Mouse (Mus musculus) kidney, embryonic 15.5 days (tissue): ENCODE data around the gene Phc2. TPM values are rescaled to one million over a fixed set of nuclear protein-coding genes. Genes with fewer than 3 reads are reported as not detected.

Source experiments
- ATAC-seq: fragments of 200-750 bp; cut with Nextera tagmentation; replicated peaks from 2 replicates; pipeline ENCODE4 v1.8.0; 2017; ENCODE audit warnings: moderate TSS enrichment; ENCODE audit not compliant: low FRiP score
- H3K27ac ChIP-seq: fragments of 300-500 bp; sonication (generic); 2 replicates; pipeline ENCODE4 v1.5.1; 2015; ENCODE audit warnings: mild to moderate bottlenecking, inconsistent platforms
- H3K27me3 ChIP-seq: fragments of 300-500 bp; sonication (generic); 2 replicates; pipeline ENCODE4 v1.6.1; 2015; ENCODE audit warnings: inconsistent platforms
- H3K36me3 ChIP-seq: fragments of 300-500 bp; sonication (generic); 2 replicates; pipeline ENCODE4 v1.6.1; 2015; ENCODE audit warnings: inconsistent platforms
- H3K4me1 ChIP-seq: fragments of 300-500 bp; sonication (generic); 2 replicates; pipeline ENCODE4 v1.6.1; 2015; ENCODE audit warnings: inconsistent platforms
- H3K4me2 ChIP-seq: fragments of 300-500 bp; sonication (generic); 2 replicates; pipeline ENCODE4 v1.6.1; 2015; ENCODE audit warnings: moderate library complexity, mild to moderate bottlenecking, inconsistent platforms
- H3K4me3 ChIP-seq: fragments of 300-500 bp; sonication (generic); replicated peaks from 2 replicates; pipeline ENCODE4 v1.5.1; 2015; ENCODE audit warnings: mild to moderate bottlenecking, inconsistent platforms
- H3K9ac ChIP-seq: fragments of 300-500 bp; sonication (generic); 2 replicates; pipeline ENCODE4 v1.6.1; 2015; ENCODE audit warnings: mild to moderate bottlenecking, inconsistent platforms
- H3K9me3 ChIP-seq: fragments of 300-500 bp; sonication (generic); replicated peaks from 2 replicates; pipeline ENCODE4 v1.6.1; 2016; ENCODE audit warnings: inconsistent platforms
- WGBS: fragments of 180-500 bp; shearing (Covaris S2); methylation state at CpG from one replicate; pipeline ENCODE4 v1.1.7; 2015; ENCODE audit warnings: mixed read lengths; 5-methylcytosine and 5-hydroxymethylcytosine counted together
- polyA plus RNA-seq: library from polyadenylated mRNA; unstranded; fragments of >200 nt; fragmentation: Nextera tagmentation; extraction: Ambion mirVana; gene quantifications from 2 replicates; pipeline ENCODE4 v1.2.1, GENCODE M21; 2015

Gene Phc2
- polyA plus RNA-seq, 1 experiment from 2014 or later: 40.3 TPM

DNA sequence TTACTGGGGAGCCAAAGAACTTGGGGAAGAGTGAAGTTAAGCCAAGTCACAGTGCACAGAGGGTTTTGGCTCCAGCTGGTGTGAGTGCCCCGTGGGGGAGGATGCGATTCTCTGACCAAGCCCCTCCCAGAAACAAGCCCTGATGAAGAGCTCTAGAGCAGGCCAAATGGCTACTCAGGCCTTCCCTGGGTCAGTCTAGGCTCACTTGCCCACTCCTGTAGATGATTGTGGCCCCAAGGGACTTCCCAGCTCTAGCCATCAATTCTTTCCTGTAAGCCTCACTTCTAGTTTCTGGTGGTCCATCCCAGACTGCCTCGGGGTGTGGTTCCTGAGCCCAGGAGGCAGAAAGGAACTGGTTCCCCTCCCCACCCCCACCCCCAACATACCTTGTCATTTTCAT is 100.6 kb downstream of the Phc2 start, which contains the start of gene A3galt2:
TSS of gene A3galt2 (plus strand) at position 301 of the 400 bp plus-strand sequence.
- Histone ChIP-seq H3K4me1 (peaks cover 20% of the 10 kb centered on the region), H3K4me2 (no peak within 1 kb of the TSS), H3K9me3 (no peaks in the 10 kb centered on the region), H3K27me3 (no peaks in the 10 kb centered on the region), H3K36me3 (peaks cover 47% of the 10 kb centered on the region), H3K9ac (no peak within 1 kb of the TSS), H3K4me3 (no peak within 1 kb of the TSS), H3K27ac (no peak within 1 kb of the TSS)
- WGBS: 60% methylated on average over 3 of the region's 3 CpGs
- no peak for ATAC-seq

- Histone ChIP-seq H3K4me3 (no peak overlapping the region), H3K27ac (no peak overlapping the region), H3K4me1 (peaks cover 20% of the 10 kb centered on the region), H3K9ac (no peak overlapping the region), H3K9me3 (no peaks in the 10 kb centered on the region), H3K27me3 (no peaks in the 10 kb centered on the region), H3K36me3 (peaks cover 39% of the 10 kb centered on the region), H3K4me2 (no peak overlapping the region)
- ATAC-seq: no peak; the same call in 1 of the 2 replicates
- WGBS: 73% methylated on average over 7 of the region's 7 CpGs
Measured at GRCm38 (mm10) chr4:128755900-128756299, 101.4 kb downstream of the Phc2 start.

GRCm38 (mm10) chr4:128759214-128759613 is 104.7 kb downstream of the Phc2 start:
- 51% methylated on average over 5 of the region's 5 CpGs for WGBS
- H3K4me3 ChIP-seq: no peak overlapping the region
- peaks cover 9% of the 10 kb centered on the region for H3K36me3 ChIP-seq
- H3K9me3 ChIP-seq: peaks cover 13% of the 10 kb centered on the region
- H3K27me3 ChIP-seq: no peaks in the 10 kb centered on the region
- 0 out of 2 replicates have a peak overlapping the region, but pooled peaks have one; percentile 18 for H3K27ac ChIP-seq
- peak; percentile 54; the same call in 1 of the 2 replicates for ATAC-seq
- no peak overlapping the region for H3K4me2 ChIP-seq
- H3K9ac ChIP-seq: no peak overlapping the region
- peaks cover 20% of the 10 kb centered on the region for H3K4me1 ChIP-seq

GRCm38 (mm10) chr4:128760029-128760428 is 105.5 kb downstream of the Phc2 start:
- WGBS: 91% methylated on average over 6 of the region's 6 CpGs
- H3K4me2 ChIP-seq: no peak overlapping the region
- peaks cover 14% of the 10 kb centered on the region for H3K9me3 ChIP-seq
- no peak overlapping the region for H3K4me3 ChIP-seq
- peaks cover 19% of the 10 kb centered on the region for H3K4me1 ChIP-seq
- no peak overlapping the region for H3K27ac ChIP-seq
- no peak overlapping the region for H3K9ac ChIP-seq
- no peak for ATAC-seq
- H3K36me3 ChIP-seq: peaks cover 5% of the 10 kb centered on the region
- no peaks in the 10 kb centered on the region for H3K27me3 ChIP-seq

DNA sequence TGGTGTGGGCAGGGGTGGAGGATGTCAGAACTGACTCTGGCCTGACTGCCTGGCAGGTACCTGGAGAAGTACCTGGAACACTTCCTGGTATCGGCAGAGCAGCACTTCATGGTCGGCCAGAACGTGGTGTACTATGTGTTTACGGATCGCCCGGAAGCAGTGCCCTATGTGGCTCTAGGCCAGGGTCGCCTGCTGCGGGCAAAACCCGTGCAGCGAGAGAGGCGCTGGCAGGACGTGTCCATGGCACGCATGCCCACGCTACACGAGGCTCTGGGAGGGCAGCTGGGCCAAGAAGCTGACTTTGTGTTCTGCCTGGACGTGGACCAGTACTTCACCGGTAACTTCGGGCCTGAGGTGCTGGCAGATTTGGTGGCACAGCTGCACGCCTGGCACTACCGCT is 112.4 kb downstream of the Phc2 start:
- ATAC-seq: no peak
- Histone ChIP-seq H3K27me3 (no peaks in the 10 kb centered on the region), H3K27ac (no peak overlapping the region), H3K36me3 (0 out of 2 replicates have a peak, but pooled peaks cover 4% of the 10 kb centered on the region), H3K4me2 (no peak overlapping the region), H3K9me3 (peaks cover 14% of the 10 kb centered on the region), H3K9ac (no peak overlapping the region), H3K4me3 (no peak overlapping the region), H3K4me1 (peaks cover 14% of the 10 kb centered on the region; the same call in 1 of the 2 replicates)
- WGBS: 94% methylated on average over 20 of the region's 20 CpGs

DNA sequence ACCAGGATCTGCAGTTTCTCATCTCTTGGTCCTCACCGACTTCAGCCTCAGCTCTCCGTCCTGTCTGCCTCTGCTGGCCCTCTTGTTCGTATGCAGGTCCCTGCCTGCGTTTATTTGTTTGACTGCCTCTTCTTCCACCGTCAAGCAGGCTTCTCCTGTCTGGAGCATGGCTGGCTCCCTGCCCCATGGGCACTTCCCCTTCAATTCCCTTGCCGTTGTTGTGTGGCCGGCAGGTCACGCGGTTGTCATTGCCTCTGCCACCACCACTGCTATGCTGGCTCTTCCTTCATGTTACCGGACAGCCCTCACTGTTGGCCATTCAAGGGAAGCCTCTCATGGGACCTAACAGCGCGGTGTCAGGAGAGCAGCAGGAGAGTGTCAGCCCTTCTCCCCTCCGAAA is 113.6 kb downstream of the Phc2 start:
- no peak for ATAC-seq
- H3K27ac ChIP-seq: no peak overlapping the region
- WGBS: 77% methylated on average over 13 of the region's 13 CpGs
- peaks cover 10% of the 10 kb centered on the region for H3K9me3 ChIP-seq
- H3K9ac ChIP-seq: no peak overlapping the region
- H3K4me1 ChIP-seq: peaks cover 14% of the 10 kb centered on the region; the same call in 1 of the 2 replicates
- H3K4me3 ChIP-seq: no peak overlapping the region
- no peak overlapping the region for H3K4me2 ChIP-seq
- peaks cover 14% of the 10 kb centered on the region for H3K36me3 ChIP-seq
- no peaks in the 10 kb centered on the region for H3K27me3 ChIP-seq

GRCm38 (mm10) chr4:128769569-128770355 is 115.3 kb downstream of the Phc2 start:
- Histone ChIP-seq H3K9ac (no peak overlapping the region), H3K27me3 (no peaks in the 10 kb centered on the region), H3K36me3 (peaks cover 29% of the 10 kb centered on the region), H3K9me3 (no peaks in the 10 kb centered on the region), H3K4me2 (no peak overlapping the region), H3K4me3 (no peak overlapping the region), H3K4me1 (peaks cover 14% of the 10 kb centered on the region; the same call in 1 of the 2 replicates), H3K27ac (no peak overlapping the region)
- ATAC-seq: no peak
- 77% methylated on average over 13 of the region's 13 CpGs for WGBS

DNA sequence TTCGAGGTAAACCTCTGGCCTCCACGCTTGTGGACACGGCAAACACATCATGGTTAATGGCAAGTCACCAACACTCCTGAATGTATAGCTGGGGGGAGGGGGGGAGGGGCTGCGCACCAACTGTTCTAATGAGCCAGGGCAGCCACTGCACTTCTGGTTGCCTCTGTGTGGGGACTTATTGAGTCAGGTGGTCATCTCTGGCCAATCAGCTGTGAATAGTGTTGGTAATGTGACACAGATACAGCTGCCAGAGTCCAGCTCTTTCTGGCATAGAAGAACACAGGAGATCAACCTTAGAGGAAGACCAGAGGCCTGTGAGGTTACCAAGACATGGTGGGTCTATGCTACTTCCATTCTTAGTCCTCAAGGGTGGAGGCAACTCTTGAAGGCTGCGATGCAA is 116.2 kb downstream of the Phc2 start:
- no peak overlapping the region for H3K27ac ChIP-seq
- H3K4me1 ChIP-seq: peaks cover 14% of the 10 kb centered on the region; the same call in 1 of the 2 replicates
- no peak overlapping the region for H3K4me3 ChIP-seq
- H3K9me3 ChIP-seq: no peaks in the 10 kb centered on the region
- no peak for ATAC-seq
- H3K36me3 ChIP-seq: peaks cover 38% of the 10 kb centered on the region
- no peaks in the 10 kb centered on the region for H3K27me3 ChIP-seq
- 81% methylated on average over 5 of the region's 5 CpGs for WGBS
- H3K4me2 ChIP-seq: no peak overlapping the region
- H3K9ac ChIP-seq: no peak overlapping the region

DNA sequence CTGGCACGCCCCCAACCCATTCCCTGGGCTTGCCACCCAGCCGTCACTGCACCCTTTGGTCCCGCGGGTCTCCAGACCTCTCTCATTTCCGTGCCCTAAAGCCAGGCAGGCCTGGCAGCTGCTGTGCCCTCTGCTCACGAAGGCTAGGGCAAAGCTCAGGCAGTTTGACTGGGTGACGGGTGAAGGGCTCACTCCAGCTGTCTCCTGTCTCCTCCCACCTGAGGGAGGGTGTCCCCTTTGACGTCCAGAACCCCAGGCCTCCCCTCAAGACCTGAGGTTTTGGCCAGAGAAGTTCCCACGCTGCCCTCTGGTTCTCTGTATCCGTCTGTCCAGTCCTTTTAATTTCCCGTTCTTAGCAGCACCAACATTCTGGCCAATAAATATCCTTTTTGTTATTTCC is 119.3 kb downstream of the Phc2 start:
- no peaks in the 10 kb centered on the region for H3K27me3 ChIP-seq
- ATAC-seq: no peak
- peaks cover 14% of the 10 kb centered on the region; the same call in 1 of the 2 replicates for H3K4me1 ChIP-seq

DNA sequence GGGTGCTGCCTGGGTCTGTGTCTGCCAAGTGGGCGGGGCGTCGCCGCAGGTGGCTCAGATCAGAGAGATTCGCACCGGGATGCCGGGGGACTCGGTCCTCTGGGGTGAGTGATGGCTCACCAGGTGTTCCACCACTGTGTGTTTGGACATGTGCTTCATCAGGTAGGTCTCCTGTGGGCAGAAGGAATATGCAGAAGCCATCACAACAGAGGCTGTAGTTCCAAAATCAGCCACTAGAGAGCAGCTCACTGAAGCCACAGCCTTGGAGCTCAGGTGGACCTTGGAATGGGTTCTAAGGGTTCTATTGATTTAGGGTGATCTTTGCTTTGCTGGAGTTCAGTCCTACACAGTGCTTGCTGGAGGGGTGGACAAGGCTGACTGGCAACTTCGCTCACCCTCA is 120.0 kb downstream of the Phc2 start:
- Histone ChIP-seq H3K4me2 (no peak overlapping the region), H3K27me3 (no peaks in the 10 kb centered on the region), H3K36me3 (peaks cover 76% of the 10 kb centered on the region), H3K27ac (no peak overlapping the region), H3K4me1 (peaks cover 14% of the 10 kb centered on the region; the same call in 1 of the 2 replicates), H3K9ac (no peak overlapping the region), H3K4me3 (no peak overlapping the region), H3K9me3 (no peaks in the 10 kb centered on the region)
- no peak for ATAC-seq
- 91% methylated on average over 9 of the region's 9 CpGs for WGBS

More for the DNA sequence above, 119.3 kb downstream of the Phc2 start:
- WGBS: 81% methylated on average over 11 of the region's 11 CpGs
- Histone ChIP-seq H3K9ac (no peak overlapping the region), H3K9me3 (no peaks in the 10 kb centered on the region), H3K27ac (no peak overlapping the region), H3K4me3 (no peak overlapping the region), H3K4me2 (no peak overlapping the region), H3K36me3 (peaks cover 69% of the 10 kb centered on the region)

DNA sequence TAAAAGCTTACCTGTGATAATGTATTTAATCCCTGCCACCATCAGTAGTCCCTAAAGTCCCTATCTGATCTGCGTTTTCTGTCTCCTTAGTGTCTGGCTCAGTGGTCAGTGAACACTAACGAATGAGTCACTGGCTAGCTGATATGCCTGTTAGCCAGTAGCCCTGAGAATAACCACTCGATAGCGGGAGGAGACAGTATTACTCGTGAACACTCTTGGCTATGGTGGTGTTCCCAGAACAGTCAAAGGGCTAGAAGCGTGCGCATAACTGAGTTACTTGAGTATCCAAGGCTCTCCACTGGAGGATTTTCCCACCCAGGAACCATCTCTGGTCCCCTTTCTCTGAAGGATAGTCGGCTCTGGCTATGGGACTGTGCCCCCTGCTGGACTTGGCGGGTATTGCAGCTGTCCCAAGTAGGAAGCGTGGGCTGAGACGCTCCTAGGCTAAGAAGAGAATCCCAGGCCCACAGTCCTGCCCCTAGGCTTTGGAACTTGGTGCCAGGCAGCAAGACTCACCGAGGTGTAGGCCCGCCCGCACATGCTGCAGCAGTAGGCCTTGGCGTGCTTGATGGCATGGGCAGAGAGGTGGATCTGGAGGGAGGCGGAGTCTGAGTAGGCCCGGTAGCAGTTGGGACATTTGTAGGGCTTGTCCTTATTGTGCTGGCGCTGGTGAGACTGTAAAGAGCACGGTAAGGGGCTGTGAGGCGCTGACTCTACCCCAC is 122.2 kb downstream of the Phc2 start:
- Histone ChIP-seq H3K4me1 (no peaks in the 10 kb centered on the region), H3K36me3 (peaks cover 98% of the 10 kb centered on the region), H3K9ac (no peak overlapping the region), H3K27ac (no peak overlapping the region), H3K9me3 (no peaks in the 10 kb centered on the region), H3K27me3 (no peaks in the 10 kb centered on the region), H3K4me2 (no peak overlapping the region), H3K4me3 (no peak overlapping the region)
- WGBS: 48% methylated on average over 20 of the region's 20 CpGs
- ATAC-seq: peak; percentile 54

DNA sequence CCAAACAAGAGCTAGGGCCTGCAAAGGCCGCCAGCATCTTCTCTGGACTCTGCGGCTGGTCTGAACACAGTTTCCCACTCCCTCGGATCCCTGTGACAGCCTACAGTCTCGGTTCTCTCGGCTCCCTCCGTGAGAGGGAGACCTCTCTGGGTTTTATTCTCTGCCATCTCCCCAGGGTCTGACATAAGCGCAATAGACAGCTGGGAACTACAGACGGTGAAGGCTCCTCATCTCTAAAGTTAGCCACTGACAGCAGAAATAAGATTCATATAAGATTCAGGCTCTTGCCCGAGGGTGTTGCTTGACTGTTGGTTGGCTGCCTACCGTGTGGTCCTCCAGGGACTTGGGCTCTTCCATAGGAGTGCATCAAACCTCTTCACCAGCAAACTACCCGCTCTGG is 123.1 kb downstream of the Phc2 start:
- H3K27ac ChIP-seq: no peak overlapping the region
- H3K27me3 ChIP-seq: no peaks in the 10 kb centered on the region
- peaks cover 100% of the 10 kb centered on the region for H3K36me3 ChIP-seq
- H3K4me2 ChIP-seq: no peak overlapping the region
- no peak overlapping the region for H3K4me3 ChIP-seq
- H3K4me1 ChIP-seq: no peaks in the 10 kb centered on the region
- no peaks in the 10 kb centered on the region for H3K9me3 ChIP-seq
- no peak for ATAC-seq
- 80% methylated on average over 11 of the region's 11 CpGs for WGBS
- H3K9ac ChIP-seq: no peak overlapping the region
